Mouse (Mus musculus): ENCODE results near the gene Nr1d1. TPM values are rescaled to one million over a fixed set of nuclear protein-coding genes. Genes with fewer than 3 reads are reported as not detected.

The Nr1d1 gene
- polyA plus RNA-seq, 1 experiment from 2014 or later = 3.6 TPM

Other genes with a start within 250 kb of the Nr1d1 start
- gene Ikzf3, start 229.3 kb downstream of the Nr1d1 start, polyA plus RNA-seq (2015; fragmentation: Nextera tagmentation; extraction: Ambion mirVana) = 0.31 TPM in 1 of 2 replicates, not detected in the other
- 0.23 TPM in 1 of 2 replicates, not detected in the other for gene Zpbp2, start 224.2 kb downstream of the Nr1d1 start, polyA plus RNA-seq (2015; fragmentation: Nextera tagmentation; extraction: Ambion mirVana)
- 78.0 and 81.0 TPM in 2 replicates for gene Ormdl3, start 188.0 kb downstream of the Nr1d1 start, polyA plus RNA-seq (2015; fragmentation: Nextera tagmentation; extraction: Ambion mirVana)
- gene Lrrc3c, start 177.0 kb downstream of the Nr1d1 start, polyA plus RNA-seq (2015; fragmentation: Nextera tagmentation; extraction: Ambion mirVana) = not detected in 2 replicates
- gene Gm12355, start 149.7 kb downstream of the Nr1d1 start, polyA plus RNA-seq (2015; fragmentation: Nextera tagmentation; extraction: Ambion mirVana) = 0.89 and 1.1 TPM in 2 replicates
- gene Gsdma3, start 149.0 kb downstream of the Nr1d1 start, polyA plus RNA-seq (2015; fragmentation: Nextera tagmentation; extraction: Ambion mirVana) = not detected in 2 replicates
- 0.24 TPM in 1 of 2 replicates, not detected in the other for gene Gsdma2, start 128.6 kb downstream of the Nr1d1 start, polyA plus RNA-seq (2015; fragmentation: Nextera tagmentation; extraction: Ambion mirVana)
- gene Gsdma, start 111.0 kb downstream of the Nr1d1 start, polyA plus RNA-seq (2015; fragmentation: Nextera tagmentation; extraction: Ambion mirVana) = not detected in 2 replicates
- gene Psmd3, start 92.8 kb downstream of the Nr1d1 start, polyA plus RNA-seq (2015; fragmentation: Nextera tagmentation; extraction: Ambion mirVana) = 177 and 181 TPM in 2 replicates
- gene Csf3, start 74.1 kb downstream of the Nr1d1 start, polyA plus RNA-seq (2015; fragmentation: Nextera tagmentation; extraction: Ambion mirVana) = not detected in 2 replicates
- 62.3 and 69.1 TPM in 2 replicates for gene Med24, start 45.9 kb downstream of the Nr1d1 start, polyA plus RNA-seq (2015; fragmentation: Nextera tagmentation; extraction: Ambion mirVana)
- 89.5 and 94.4 TPM in 2 replicates for gene Thra, start 34.7 kb downstream of the Nr1d1 start, polyA plus RNA-seq (2015; fragmentation: Nextera tagmentation; extraction: Ambion mirVana)
- gene Msl1, start 20.2 kb upstream of the Nr1d1 start, polyA plus RNA-seq (2015; fragmentation: Nextera tagmentation; extraction: Ambion mirVana) = 31.5 and 33.2 TPM in 2 replicates
- 55.1 and 57.7 TPM in 2 replicates for gene Casc3, start 29.6 kb upstream of the Nr1d1 start, polyA plus RNA-seq (2015; fragmentation: Nextera tagmentation; extraction: Ambion mirVana)
- gene Rapgefl1, start 61.5 kb upstream of the Nr1d1 start, polyA plus RNA-seq (2015; fragmentation: Nextera tagmentation; extraction: Ambion mirVana) = 5.6 and 6.7 TPM in 2 replicates
- 4.3 and 4.6 TPM in 2 replicates for gene Wipf2, start 88.3 kb upstream of the Nr1d1 start, polyA plus RNA-seq (2015; fragmentation: Nextera tagmentation; extraction: Ambion mirVana)
- gene Cdc6, start 132.5 kb upstream of the Nr1d1 start, polyA plus RNA-seq (2015; fragmentation: Nextera tagmentation; extraction: Ambion mirVana) = 4.2 and 4.7 TPM in 2 replicates
- gene Rara, start 152.5 kb upstream of the Nr1d1 start, polyA plus RNA-seq (2015; fragmentation: Nextera tagmentation; extraction: Ambion mirVana) = 24.0 and 26.7 TPM in 2 replicates
- 1.4 and 1.5 TPM in 2 replicates for gene Gjd3, start 207.7 kb upstream of the Nr1d1 start, polyA plus RNA-seq (2015; fragmentation: Nextera tagmentation; extraction: Ambion mirVana)
- gene Top2a, start 248.9 kb upstream of the Nr1d1 start, polyA plus RNA-seq (2015; fragmentation: Nextera tagmentation; extraction: Ambion mirVana) = 45.5 and 60.7 TPM in 2 replicates